Mouse (Mus musculus): ENCODE data around the gene Trpv5. TPM values are rescaled to one million over a fixed set of nuclear protein-coding genes. Genes with fewer than 3 reads are reported as not detected.

The Trpv5 gene
- polyA plus RNA-seq, 1 experiment from 2014 or later: not detected

- DNase-seq (ENCODE audit: low spot score) (no peak), ATAC-seq (replicated peaks; ENCODE audit: low FRiP score, low TSS enrichment, low read depth) (no peak)
- no peak overlapping the region for H3K9ac ChIP-seq (ENCODE audit: low read length)
- no peaks in the 10 kb centered on the region for H3K36me3 ChIP-seq (ENCODE audit: control insufficient read depth, insufficient read depth, low read length)
- WGBS: 20% methylated on average over 4 of the region's 4 CpGs
- H3K27me3 ChIP-seq (replicated peaks; ENCODE audit: control insufficient read depth, insufficient read depth, low read length): no peaks in the 10 kb centered on the region
- peak overlapping the region; percentile 88 for H3K4me2 ChIP-seq (ENCODE audit: low read length)
- H3K9me3 ChIP-seq (ENCODE audit: control insufficient read depth, low read length): no peaks in the 10 kb centered on the region
- no peaks in the 10 kb centered on the region for H3K4me1 ChIP-seq (replicated peaks; ENCODE audit: control insufficient read depth, insufficient read depth, low read length)
- no peak overlapping the region for H3K27ac ChIP-seq (ENCODE audit: low read depth)
- H3K4me3 ChIP-seq (ENCODE audit: low read depth, low read length): peak overlapping the region; percentile 64; the same call in 1 of the 2 replicates
These were observed 74.4 kb downstream of the Trpv5 start for GRCm38 (mm10) chr6:41606214-41606613.

- no peaks in the 10 kb centered on the region for H3K4me1 ChIP-seq (replicated peaks; ENCODE audit: control insufficient read depth, insufficient read depth, low read length)
- WGBS: under 1% methylated on average over 7 of the region's 7 CpGs
- peak; percentile 42 for ATAC-seq (replicated peaks; ENCODE audit: low FRiP score, low TSS enrichment, low read depth)
These were observed 74.8 kb downstream of the Trpv5 start for GRCm38 (mm10) chr6:41605794-41606104.

DNA sequence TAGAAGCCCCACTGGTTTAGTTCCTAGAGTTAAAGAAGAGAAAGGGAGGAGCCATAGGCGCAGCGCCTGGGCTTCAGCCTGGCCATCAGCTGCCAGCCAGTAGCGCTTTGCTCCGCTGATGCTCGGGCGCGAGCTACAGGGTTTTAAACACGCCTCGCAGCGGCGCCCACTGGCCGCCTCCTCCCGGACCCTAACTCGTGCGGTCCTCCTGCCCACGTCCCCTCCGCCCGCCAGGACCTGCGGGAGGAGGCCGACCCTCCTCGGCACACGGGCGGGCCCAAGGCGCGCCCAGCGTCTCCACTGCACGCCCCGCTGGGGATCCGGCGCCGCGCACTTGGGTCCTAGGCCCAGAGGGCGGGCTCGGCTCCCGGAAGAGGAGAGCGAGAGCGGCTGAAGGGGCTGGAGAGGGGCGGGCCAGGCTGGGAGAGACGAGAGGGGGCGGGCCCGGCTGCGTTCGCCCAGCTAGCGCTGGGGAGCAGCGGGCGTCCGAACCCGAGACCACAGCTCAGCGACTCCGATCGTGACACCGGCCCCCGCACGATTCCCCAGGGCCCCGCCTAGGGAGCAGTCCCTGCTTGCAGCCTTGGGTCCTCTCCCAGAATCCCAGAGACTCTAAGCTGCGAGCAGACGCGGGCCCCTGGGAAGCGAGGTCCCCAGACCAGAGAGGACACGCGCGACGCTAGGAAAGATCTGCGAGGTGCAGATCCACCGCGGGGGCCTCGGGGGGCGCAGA lies 75.3 kb downstream of the Trpv5 start, which contains the start of gene Ephb6:
Gene Ephb6, plus strand, starts transcription at position 422 of the 733 bp plus-strand sequence.
- peak; percentile 96 for ATAC-seq (replicated peaks; ENCODE audit: low FRiP score, low TSS enrichment, low read depth)
- Histone ChIP-seq H3K4me3 (ENCODE audit: low read depth, low read length) (peak within 1 kb of the TSS; percentile 64), H3K9ac (ENCODE audit: low read length) (peak within 1 kb of the TSS; percentile 71), H3K27me3 (replicated peaks; ENCODE audit: control insufficient read depth, insufficient read depth, low read length) (no peaks in the 10 kb centered on the region), H3K4me1 (replicated peaks; ENCODE audit: control insufficient read depth, insufficient read depth, low read length) (no peaks in the 10 kb centered on the region), H3K27ac (ENCODE audit: low read depth) (peak within 1 kb of the TSS; percentile 83), H3K9me3 (ENCODE audit: control insufficient read depth, low read length) (no peaks in the 10 kb centered on the region), H3K4me2 (ENCODE audit: low read length) (peak within 1 kb of the TSS; percentile 88), H3K36me3 (ENCODE audit: control insufficient read depth, insufficient read depth, low read length) (no peaks in the 10 kb centered on the region)
- under 1% methylated on average over 68 of the region's 68 CpGs for WGBS
- DNase-seq (ENCODE audit: low spot score): peak; percentile 89

More at GRCm38 (mm10) chr6:41605794-41606104, 74.8 kb downstream of the Trpv5 start:
- Histone ChIP-seq H3K27me3 (replicated peaks; ENCODE audit: control insufficient read depth, insufficient read depth, low read length) (no peaks in the 10 kb centered on the region), H3K4me2 (ENCODE audit: low read length) (peak overlapping the region; percentile 88), H3K9ac (ENCODE audit: low read length) (peak overlapping the region; percentile 71), H3K27ac (ENCODE audit: low read depth) (peak overlapping the region; percentile 83; the same call in 1 of the 2 replicates), H3K9me3 (ENCODE audit: control insufficient read depth, low read length) (no peaks in the 10 kb centered on the region), H3K36me3 (ENCODE audit: control insufficient read depth, insufficient read depth, low read length) (no peaks in the 10 kb centered on the region), H3K4me3 (ENCODE audit: low read depth, low read length) (peak overlapping the region; percentile 64)
- no peak for DNase-seq (ENCODE audit: low spot score)

GRCm38 (mm10) chr6:41604401-41605050 lies 76.0 kb downstream of the Trpv5 start:
- Histone ChIP-seq H3K36me3 (ENCODE audit: control insufficient read depth, insufficient read depth, low read length) (no peaks in the 10 kb centered on the region), H3K27ac (ENCODE audit: low read depth) (peak overlapping the region; percentile 83), H3K9ac (ENCODE audit: low read length) (peak overlapping the region; percentile 71), H3K4me3 (ENCODE audit: low read depth, low read length) (peak overlapping the region; percentile 64), H3K4me1 (replicated peaks; ENCODE audit: control insufficient read depth, insufficient read depth, low read length) (no peaks in the 10 kb centered on the region), H3K9me3 (ENCODE audit: control insufficient read depth, low read length) (no peaks in the 10 kb centered on the region), H3K4me2 (ENCODE audit: low read length) (peak overlapping the region; percentile 88), H3K27me3 (replicated peaks; ENCODE audit: control insufficient read depth, insufficient read depth, low read length) (no peaks in the 10 kb centered on the region)
- ATAC-seq (replicated peaks; ENCODE audit: low FRiP score, low TSS enrichment, low read depth) (peak; percentile 70), DNase-seq (ENCODE audit: low spot score) (peak; percentile 91)
- WGBS: under 1% methylated on average over 23 of the region's 23 CpGs

Other genes starting within 250 kb of the Trpv5 start
- 6.2 TPM in 1 of 2 replicates, not detected in the other for gene Gm10334, start 234.6 kb downstream of the Trpv5 start, polyA plus RNA-seq (2014; fragmentation: Nextera tagmentation; extraction: Ambion mirVana)
- 23.9 TPM in 1 of 2 replicates, not detected in the other for gene Prss1, start 221.8 kb downstream of the Trpv5 start, polyA plus RNA-seq (2014; fragmentation: Nextera tagmentation; extraction: Ambion mirVana)
- 14.1 TPM in 1 of 2 replicates, not detected in the other for gene Prss2, start 159.0 kb downstream of the Trpv5 start, polyA plus RNA-seq (2014; fragmentation: Nextera tagmentation; extraction: Ambion mirVana)
- gene Ephb6, start 75.3 kb downstream of the Trpv5 start, polyA plus RNA-seq (2014; fragmentation: Nextera tagmentation; extraction: Ambion mirVana): 7.3 and 8.6 TPM in 2 replicates
- 0.30 and 0.58 TPM in 2 replicates for gene Trpv6, start 44.4 kb downstream of the Trpv5 start, polyA plus RNA-seq (2014; fragmentation: Nextera tagmentation; extraction: Ambion mirVana)
- not detected in 2 replicates for gene Llcfc1, start 3.7 kb upstream of the Trpv5 start, polyA plus RNA-seq (2014; fragmentation: Nextera tagmentation; extraction: Ambion mirVana)
- gene Kel, start 23.6 kb upstream of the Trpv5 start, polyA plus RNA-seq (2014; fragmentation: Nextera tagmentation; extraction: Ambion mirVana): 0.64 and 1.7 TPM in 2 replicates
- 0.04 TPM in 1 of 2 replicates, not detected in the other for gene Olfr459, start 94.4 kb upstream of the Trpv5 start, polyA plus RNA-seq (2014; fragmentation: Nextera tagmentation; extraction: Ambion mirVana)
- gene Pip, start 166.8 kb upstream of the Trpv5 start, polyA plus RNA-seq (2014; fragmentation: Nextera tagmentation; extraction: Ambion mirVana): not detected in 2 replicates
- gene Sval2, start 172.2 kb upstream of the Trpv5 start, polyA plus RNA-seq (2014; fragmentation: Nextera tagmentation; extraction: Ambion mirVana): not detected in 2 replicates

Data from intestine, embryonic 14.5 days (tissue).